Mouse (Mus musculus): ENCODE measurements at regions not wholly inside any gene's neighbourhood (a gene's known extent, or its start where the extent isn't known, plus 50 kb on each side); places are given as distances from the start of the nearest gene placed in this dataset.

GRCm38 (mm10) chr4:87647932-87648911, 384.9 kb downstream of the Mllt3 start:
- TF ChIP-seq POLR2A (IDR thresholded peaks at IDR 0.05; ENCODE audit: borderline replicate concordance, extremely low read depth, low read depth, low read length) (no peak), CTCF (IDR thresholded peaks at IDR 0.05; ENCODE audit: insufficient read depth, low read length) (no peak)

Data from lung, adult 2 months (tissue).